Mouse (Mus musculus): ENCODE results near the gene Polr2f.

DNA sequence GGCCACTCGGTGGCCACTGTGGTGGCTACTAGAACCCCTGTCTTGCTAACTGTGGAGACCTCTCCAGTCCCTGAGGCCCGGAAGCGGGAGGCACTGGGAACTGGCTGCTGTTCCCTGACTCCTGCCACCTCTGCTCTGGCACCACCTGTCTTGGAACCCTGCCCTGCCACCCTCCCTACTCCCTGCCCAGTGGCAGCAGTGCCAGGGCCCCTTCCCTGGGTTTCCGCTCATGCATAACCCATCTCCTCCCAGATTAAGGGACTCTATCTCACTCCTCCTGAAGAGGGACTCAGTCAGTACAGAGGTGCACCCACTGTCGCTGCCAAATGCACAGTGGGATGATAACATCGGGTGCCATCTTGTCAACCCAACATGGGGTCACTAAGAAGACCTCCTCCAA is 51.6 kb downstream of the Polr2f start:
- TF ChIP-seq MAX (IDR thresholded peaks at IDR 0.05) (no peak), CTCF (IDR thresholded peaks at IDR 0.05; ENCODE audit: control insufficient read depth, insufficient read depth, insufficient read length) (no peak), MYOD1 (IDR thresholded peaks at IDR 0.05; ENCODE audit: control insufficient read depth, insufficient read length, low read depth) (no peak), CEBPB (IDR thresholded peaks at IDR 0.05; ENCODE audit: low read depth) (no peak), USF1 (IDR thresholded peaks at IDR 0.05; ENCODE audit: low read depth) (no peak)
